Mouse (Mus musculus) kidney, embryonic 15.5 days (tissue): ENCODE data around the gene Gpr160. TPM values are rescaled to one million over a fixed set of nuclear protein-coding genes. Genes with fewer than 3 reads are reported as not detected.
"Not testable (repeated sequence)": the region's sequence is repeated elsewhere in the genome, so short reads cannot be mapped to it uniquely, and the experiment has no call there.

Experiments used
- ATAC-seq: fragments of 200-750 bp; cut with Nextera tagmentation; replicated peaks from 2 replicates; pipeline ENCODE4 v1.8.0; 2017; ENCODE audit warnings: moderate TSS enrichment; ENCODE audit not compliant: low FRiP score
- H3K27ac ChIP-seq: fragments of 300-500 bp; sonication (generic); 2 replicates; pipeline ENCODE4 v1.5.1; 2015; ENCODE audit warnings: mild to moderate bottlenecking, inconsistent platforms
- H3K27me3 ChIP-seq: fragments of 300-500 bp; sonication (generic); 2 replicates; pipeline ENCODE4 v1.6.1; 2015; ENCODE audit warnings: inconsistent platforms
- H3K36me3 ChIP-seq: fragments of 300-500 bp; sonication (generic); 2 replicates; pipeline ENCODE4 v1.6.1; 2015; ENCODE audit warnings: inconsistent platforms
- H3K4me1 ChIP-seq: fragments of 300-500 bp; sonication (generic); 2 replicates; pipeline ENCODE4 v1.6.1; 2015; ENCODE audit warnings: inconsistent platforms
- H3K4me2 ChIP-seq: fragments of 300-500 bp; sonication (generic); 2 replicates; pipeline ENCODE4 v1.6.1; 2015; ENCODE audit warnings: moderate library complexity, mild to moderate bottlenecking, inconsistent platforms
- H3K4me3 ChIP-seq: fragments of 300-500 bp; sonication (generic); replicated peaks from 2 replicates; pipeline ENCODE4 v1.5.1; 2015; ENCODE audit warnings: mild to moderate bottlenecking, inconsistent platforms
- H3K9ac ChIP-seq: fragments of 300-500 bp; sonication (generic); 2 replicates; pipeline ENCODE4 v1.6.1; 2015; ENCODE audit warnings: mild to moderate bottlenecking, inconsistent platforms
- H3K9me3 ChIP-seq: fragments of 300-500 bp; sonication (generic); replicated peaks from 2 replicates; pipeline ENCODE4 v1.6.1; 2016; ENCODE audit warnings: inconsistent platforms
- WGBS: fragments of 180-500 bp; shearing (Covaris S2); methylation state at CpG from one replicate; pipeline ENCODE4 v1.1.7; 2015; ENCODE audit warnings: mixed read lengths; 5-methylcytosine and 5-hydroxymethylcytosine counted together
- polyA plus RNA-seq: library from polyadenylated mRNA; unstranded; fragments of >200 nt; fragmentation: Nextera tagmentation; extraction: Ambion mirVana; gene quantifications from 2 replicates; pipeline ENCODE4 v1.2.1, GENCODE M21; 2015

The Gpr160 gene
- 10.8 and 11.4 TPM in 2 replicates for polyA plus RNA-seq

- peak; percentile 90 for ATAC-seq
- Histone ChIP-seq H3K9ac (peak within 1 kb of the TSS; percentile 56), H3K4me1 (peaks cover 12% of the 10 kb centered on the region; the same call in 1 of the 2 replicates), H3K4me3 (peak within 1 kb of the TSS; percentile 64), H3K27me3 (peaks cover 20% of the 10 kb centered on the region; the same call in 1 of the 2 replicates), H3K36me3 (no peaks in the 10 kb centered on the region), H3K9me3 (no peaks in the 10 kb centered on the region), H3K27ac (peak within 1 kb of the TSS; percentile 76), H3K4me2 (peak within 1 kb of the TSS; percentile 98)
- under 1% methylated on average over 75 of the region's 75 CpGs for WGBS
Measured at GRCm38 (mm10) chr3:30855604-30856458, at the start of gene Gpr160. Gene Gpr160 (plus strand): TSS chr3:30855950.

- Histone ChIP-seq H3K27me3 (no peaks in the 10 kb centered on the region), H3K27ac (no peak overlapping the region), H3K4me1 (no peaks in the 10 kb centered on the region), H3K4me3 (no peak overlapping the region), H3K4me2 (no peak overlapping the region), H3K9me3 (no peaks in the 10 kb centered on the region), H3K9ac (no peak overlapping the region), H3K36me3 (peaks cover 61% of the 10 kb centered on the region)
- 85% methylated on average over 3 of the region's 3 CpGs for WGBS
- no peak for ATAC-seq
Measured at GRCm38 (mm10) chr3:30812881-30813280, 42.9 kb upstream of the Gpr160 start.

DNA sequence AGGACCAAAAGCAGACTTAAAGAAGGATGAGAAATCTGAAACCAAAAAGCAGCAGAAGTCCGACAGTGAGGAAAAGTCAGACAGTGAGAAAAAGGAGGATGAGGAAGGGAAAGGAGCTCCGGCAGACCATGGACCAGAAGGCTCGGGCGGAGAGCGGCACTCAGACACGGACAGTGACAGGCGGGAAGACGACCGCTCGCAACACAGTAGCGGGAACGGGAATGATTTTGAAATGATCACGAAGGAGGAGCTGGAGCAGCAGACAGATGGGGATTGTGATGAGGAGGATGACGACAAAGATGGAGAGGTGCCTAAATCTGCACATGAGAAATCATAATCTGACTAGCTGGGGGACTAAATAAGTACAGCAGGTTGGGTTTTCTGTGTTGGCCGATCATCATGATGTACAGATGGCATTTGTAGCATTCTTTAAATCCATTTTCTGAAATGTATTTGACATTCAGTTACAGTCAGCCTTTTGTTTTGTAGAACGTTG, 37.1 kb upstream of the Gpr160 start:
- Histone ChIP-seq H3K9ac (no peak overlapping the region), H3K27me3 (no peaks in the 10 kb centered on the region), H3K4me1 (no peaks in the 10 kb centered on the region), H3K36me3 (peaks cover 68% of the 10 kb centered on the region), H3K4me3 (no peak overlapping the region), H3K27ac (no peak overlapping the region), H3K9me3 (no peaks in the 10 kb centered on the region), H3K4me2 (no peak overlapping the region)
- ATAC-seq, result no peak
- WGBS, result 95% methylated on average over 16 of the region's 16 CpGs

DNA sequence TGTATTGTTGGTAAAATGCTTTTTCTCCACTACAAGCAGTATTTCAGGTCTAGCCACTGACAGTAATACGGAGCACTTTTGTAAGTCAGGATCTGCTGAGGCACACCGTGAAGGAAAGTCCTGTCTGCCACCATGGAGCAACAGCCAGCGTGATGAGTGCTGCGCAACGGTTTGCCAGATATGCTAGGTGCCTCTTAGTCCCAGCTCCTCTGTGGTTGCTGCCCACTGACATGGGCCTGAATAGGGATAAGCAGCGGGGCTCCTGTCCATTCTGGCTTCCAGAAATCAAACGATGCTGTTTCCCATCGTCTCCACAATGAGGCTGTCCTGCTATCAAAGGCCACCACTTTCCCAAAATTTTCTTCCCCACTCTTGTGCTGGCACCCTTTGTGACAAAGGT, 33.6 kb upstream of the Gpr160 start:
- 92% methylated on average over 8 of the region's 8 CpGs for WGBS

DNA sequence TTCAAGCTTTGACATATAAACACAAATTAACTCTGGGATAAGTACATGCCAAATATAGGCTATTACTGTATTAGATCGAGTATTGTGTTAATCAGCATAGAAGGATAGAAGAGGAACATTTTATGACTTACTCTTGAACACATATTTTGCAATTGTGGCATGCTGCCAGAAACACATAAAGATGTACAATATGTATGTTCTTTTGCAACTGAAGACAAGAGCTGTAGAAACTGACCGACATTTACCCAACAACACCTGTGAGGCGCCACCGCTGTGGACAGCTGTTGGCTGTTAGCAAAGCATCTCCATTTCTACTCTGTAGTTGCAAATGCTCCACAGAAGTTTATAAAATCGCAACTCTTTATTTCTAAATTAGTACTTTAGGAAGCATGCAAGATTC, 29.7 kb upstream of the Gpr160 start:
- no peaks in the 10 kb centered on the region for H3K27me3 ChIP-seq
- H3K9ac ChIP-seq, result no peak overlapping the region
- no peak for ATAC-seq
- H3K4me3 ChIP-seq, result no peak overlapping the region
- no peaks in the 10 kb centered on the region for H3K9me3 ChIP-seq
- peaks cover 15% of the 10 kb centered on the region for H3K36me3 ChIP-seq
- H3K4me1 ChIP-seq, result no peaks in the 10 kb centered on the region
- H3K27ac ChIP-seq, result no peak overlapping the region
- 91% methylated on average over 5 of the region's 5 CpGs for WGBS
- H3K4me2 ChIP-seq, result no peak overlapping the region

More for the DNA sequence above, 33.6 kb upstream of the Gpr160 start:
- Histone ChIP-seq H3K9me3 (no peaks in the 10 kb centered on the region), H3K4me1 (no peaks in the 10 kb centered on the region), H3K4me2 (no peak overlapping the region), H3K4me3 (no peak overlapping the region), H3K27me3 (no peaks in the 10 kb centered on the region), H3K36me3 (peaks cover 47% of the 10 kb centered on the region), H3K9ac (no peak overlapping the region), H3K27ac (no peak overlapping the region)
- no peak for ATAC-seq

- no peaks in the 10 kb centered on the region for H3K4me1 ChIP-seq
- no peak overlapping the region for H3K4me2 ChIP-seq
- H3K9ac ChIP-seq, result no peak overlapping the region
- no peak overlapping the region for H3K27ac ChIP-seq
- no peaks in the 10 kb centered on the region for H3K27me3 ChIP-seq
- H3K4me3 ChIP-seq, result no peak overlapping the region
- no peaks in the 10 kb centered on the region for H3K36me3 ChIP-seq
- WGBS, result 75% methylated on average over 15 of the region's 15 CpGs
- H3K9me3 ChIP-seq, result no peaks in the 10 kb centered on the region
- no peak for ATAC-seq
Measured at GRCm38 (mm10) chr3:30831848-30832606, 23.7 kb upstream of the Gpr160 start.

DNA sequence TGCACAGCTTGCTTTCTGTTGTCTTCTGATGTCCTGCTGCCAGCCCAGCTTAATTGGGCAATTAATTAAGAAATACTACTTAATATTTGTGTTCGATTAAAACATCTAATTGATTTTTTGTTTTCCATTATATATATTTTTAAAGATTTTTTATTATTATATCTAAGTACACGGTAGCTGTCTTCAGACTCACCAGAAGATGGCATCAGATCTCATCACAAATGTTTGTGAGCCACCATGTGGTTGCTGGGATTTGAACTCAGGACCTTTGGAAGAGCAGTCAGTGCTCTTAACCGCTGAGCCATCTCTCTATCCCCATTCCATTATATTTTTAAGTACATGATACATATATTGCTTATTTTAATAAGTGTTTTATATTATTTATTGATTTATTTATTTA, 22.5 kb upstream of the Gpr160 start:
- H3K4me1 ChIP-seq, result no peaks in the 10 kb centered on the region
- no peak overlapping the region for H3K9ac ChIP-seq
- 83% methylated on average over 3 of the region's 3 CpGs for WGBS
- no peaks in the 10 kb centered on the region for H3K36me3 ChIP-seq
- ATAC-seq, result no peak
- H3K9me3 ChIP-seq, result peaks cover 3% of the 10 kb centered on the region; the same call in 1 of the 2 replicates
- no peak overlapping the region for H3K4me3 ChIP-seq
- H3K4me2 ChIP-seq, result no peak overlapping the region
- H3K27ac ChIP-seq, result no peak overlapping the region
- no peaks in the 10 kb centered on the region for H3K27me3 ChIP-seq

DNA sequence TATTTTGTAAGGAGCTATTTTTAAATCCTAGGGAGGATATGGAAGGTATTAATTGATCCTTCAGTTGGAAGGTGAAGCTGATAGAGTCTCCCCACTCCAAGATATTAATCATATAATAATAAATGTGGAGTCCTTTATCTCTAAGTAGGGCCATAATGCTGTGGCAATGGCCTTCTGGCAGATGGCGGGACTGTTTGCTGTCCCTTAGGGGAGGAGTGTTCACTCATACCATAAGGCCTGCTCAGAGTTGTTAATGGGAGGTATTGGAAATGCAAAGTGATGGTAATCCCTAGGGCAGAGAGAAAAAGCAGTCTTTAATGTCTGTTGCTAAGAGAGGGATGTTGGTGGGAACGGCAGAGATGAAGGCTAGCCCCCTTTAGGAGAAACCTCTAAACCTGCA, 10.0 kb upstream of the Gpr160 start:
- Histone ChIP-seq H3K9me3 (no peaks in the 10 kb centered on the region), H3K36me3 (no peaks in the 10 kb centered on the region), H3K27me3 (no peaks in the 10 kb centered on the region), H3K4me1 (no peaks in the 10 kb centered on the region), H3K4me2 (no peak overlapping the region), H3K27ac (no peak overlapping the region), H3K4me3 (no peak overlapping the region), H3K9ac (no peak overlapping the region)
- ATAC-seq, result no peak
- 73% methylated on average over 2 of the region's 2 CpGs for WGBS

DNA sequence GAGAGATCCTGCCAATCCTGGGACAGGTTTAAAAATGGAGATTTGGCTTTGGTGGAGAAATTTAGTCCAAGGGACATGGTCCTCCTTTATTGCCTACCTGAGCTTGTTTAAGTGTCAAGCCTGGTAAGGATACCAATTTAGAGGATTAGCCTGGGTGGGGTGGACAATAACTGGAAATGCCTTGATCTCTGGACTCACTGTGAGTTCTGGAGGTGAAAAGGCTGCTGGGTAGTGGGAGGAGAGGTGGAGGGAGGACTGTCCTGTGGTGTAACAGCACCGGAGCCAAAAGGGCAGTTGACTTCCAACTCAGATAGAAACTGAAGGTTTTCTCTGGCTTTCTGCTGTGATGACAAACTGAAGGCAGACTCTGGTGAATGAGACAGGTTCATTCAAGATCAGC, 8.3 kb upstream of the Gpr160 start:
- no peak for ATAC-seq
- WGBS, result 52% methylated on average over 1 of the region's 1 CpGs
- Histone ChIP-seq H3K4me2 (no peak overlapping the region), H3K4me3 (no peak overlapping the region), H3K36me3 (no peaks in the 10 kb centered on the region), H3K9ac (no peak overlapping the region), H3K9me3 (no peaks in the 10 kb centered on the region), H3K27ac (no peak overlapping the region), H3K27me3 (no peaks in the 10 kb centered on the region), H3K4me1 (no peaks in the 10 kb centered on the region)

GRCm38 (mm10) chr3:30851422-30851821, 4.3 kb upstream of the Gpr160 start:
- Histone ChIP-seq H3K36me3 (no peaks in the 10 kb centered on the region), H3K4me3 (no peak overlapping the region), H3K9me3 (no peaks in the 10 kb centered on the region), H3K9ac (no peak overlapping the region), H3K4me1 (peaks cover 12% of the 10 kb centered on the region; the same call in 1 of the 2 replicates), H3K4me2 (no peak overlapping the region), H3K27me3 (peaks cover 15% of the 10 kb centered on the region; the same call in 1 of the 2 replicates), H3K27ac (no peak overlapping the region)
- no peak for ATAC-seq
- WGBS, result 77% methylated on average over 4 of the region's 6 CpGs

DNA sequence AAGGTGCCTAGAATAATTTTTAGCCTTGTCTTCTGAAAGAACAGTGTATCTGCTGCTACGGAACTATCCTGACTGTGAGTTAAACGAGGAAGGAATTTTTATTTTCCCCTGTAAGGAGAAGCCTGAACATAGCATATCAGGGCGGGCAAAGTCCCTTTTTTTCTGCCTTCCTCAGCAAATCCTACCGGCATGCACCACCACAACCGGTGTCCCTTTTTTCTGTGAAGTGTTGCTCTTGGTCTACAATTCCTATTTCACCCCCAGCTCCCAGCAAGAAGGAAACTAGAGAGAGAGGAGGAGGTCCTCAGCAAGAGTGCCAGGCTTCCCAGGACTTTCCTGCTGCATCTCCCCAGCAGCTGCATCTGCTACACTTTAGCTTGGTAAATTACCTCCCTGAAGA, 2.2 kb upstream of the Gpr160 start:
- Histone ChIP-seq H3K4me2 (no peak overlapping the region), H3K4me1 (peaks cover 12% of the 10 kb centered on the region; the same call in 1 of the 2 replicates), H3K9me3 (no peaks in the 10 kb centered on the region), H3K36me3 (no peaks in the 10 kb centered on the region), H3K4me3 (no peak overlapping the region), H3K9ac (no peak overlapping the region), H3K27ac (no peak overlapping the region), H3K27me3 (peaks cover 20% of the 10 kb centered on the region; the same call in 1 of the 2 replicates)
- WGBS, result 88% methylated on average over 5 of the region's 5 CpGs
- ATAC-seq, result no peak

DNA sequence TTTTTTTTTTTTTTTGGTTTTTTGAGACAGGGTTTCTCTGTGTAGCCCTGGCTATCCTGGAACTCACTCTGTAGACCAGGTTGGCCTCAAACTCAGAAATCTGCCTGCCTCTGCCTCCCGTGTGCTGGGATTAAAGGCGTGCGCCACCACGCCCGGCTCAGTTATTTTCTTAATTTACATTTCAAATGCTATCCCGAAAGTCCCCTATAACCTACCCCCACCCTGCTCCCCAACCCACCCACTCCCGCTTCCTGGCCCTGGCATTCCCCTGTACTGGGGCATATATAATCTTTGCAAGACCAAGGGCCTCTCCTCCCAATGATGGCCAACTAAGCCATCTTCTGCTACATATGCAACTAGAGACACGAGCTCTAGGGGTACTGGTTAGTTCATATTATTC, 3.8 kb downstream of the Gpr160 start:
- not testable (repeated sequence) for H3K27me3 ChIP-seq, H3K9ac ChIP-seq, H3K4me2 ChIP-seq, H3K27ac ChIP-seq, H3K36me3 ChIP-seq, H3K9me3 ChIP-seq, H3K4me3 ChIP-seq, ATAC-seq
- 91% methylated on average over 8 of the region's 8 CpGs for WGBS
- peaks cover 12% of the 10 kb centered on the region; the same call in 1 of the 2 replicates for H3K4me1 ChIP-seq
